Mouse (Mus musculus) olfactory bulb, adult 2 months (tissue): Measurements from ENCODE around the gene Efnb1.

ENCODE experiments used
- CTCF ChIP-seq: fragments of 200-500 bp; IDR thresholded peaks from 2 replicates; pipeline ENCODE4 v1.5.1; 2012; ENCODE audit warnings: low read depth, mild to moderate bottlenecking, low read length, moderate library complexity; ENCODE audit not compliant: insufficient read depth
- POLR2A ChIP-seq: fragments of 200-500 bp; IDR thresholded peaks from 2 replicates; pipeline ENCODE4 v1.6.1; 2012; ENCODE audit warnings: mild to moderate bottlenecking, low read depth, low read length, moderate library complexity; ENCODE audit not compliant: insufficient read depth

GRCm38 (mm10) chrX:99152141-99152540, 16.2 kb downstream of the Efnb1 start:
- TF ChIP-seq CTCF (no peak), POLR2A (no peak)
